Mouse (Mus musculus): ENCODE measurements around the gene Helt. TPM values are rescaled to one million over a fixed set of nuclear protein-coding genes. Genes with fewer than 3 reads are reported as not detected.
A peak's percentile ranks its signal among the peaks of the same experiment; 100 is the strongest.
"Not testable (repeated sequence)": the region's sequence is repeated elsewhere in the genome, so short reads cannot be mapped to it uniquely, and the experiment has no call there.

Gene Helt
- total and polyA plus RNA-seq, 2 experiments from 2014 or later: 0.81 to 0.90 TPM

DNA sequence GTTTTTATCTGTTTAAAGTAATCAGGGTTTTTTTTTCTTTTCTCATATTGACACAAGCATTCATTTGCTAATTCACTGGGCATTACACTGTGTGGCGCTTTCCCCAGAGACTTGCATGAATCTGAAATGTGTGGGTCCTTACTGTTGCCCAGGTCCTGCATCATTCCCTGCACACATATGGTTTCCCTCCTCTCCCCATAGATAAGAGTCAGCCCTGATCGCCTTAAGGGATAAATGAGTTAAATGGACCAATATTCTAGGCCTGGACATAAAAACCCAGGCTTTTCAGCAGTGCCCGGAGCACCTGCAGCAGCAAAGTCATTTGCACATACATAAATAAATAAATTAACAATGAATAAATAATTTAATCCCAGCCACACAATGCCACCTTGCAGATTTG lies 24.3 kb downstream of the Helt start:
- H3K4me1 ChIP-seq (ENCODE audit: insufficient read depth): no peaks in the 10 kb centered on the region
- H3K36me3 ChIP-seq (ENCODE audit: insufficient read depth): no peaks in the 10 kb centered on the region
- WGBS: 29% methylated on average over 3 of the region's 3 CpGs
- no peaks in the 10 kb centered on the region for H3K27me3 ChIP-seq (ENCODE audit: insufficient read depth, low read length)
- H3K27ac ChIP-seq (ENCODE audit: low read depth, low read length): no peak overlapping the region
- TF ChIP-seq CTCF (IDR thresholded peaks at IDR 0.05; ENCODE audit: low read depth): no peak
- H3K9ac ChIP-seq: no peak overlapping the region
- no peak for ATAC-seq
- no peak overlapping the region for H3K4me3 ChIP-seq (ENCODE audit: low read depth, low read length)
- H3K9me3 ChIP-seq (ENCODE audit: low read length): no peaks in the 10 kb centered on the region
- no peak overlapping the region for H3K4me2 ChIP-seq (ENCODE audit: low read depth)
- DNase-seq: no peak

DNA sequence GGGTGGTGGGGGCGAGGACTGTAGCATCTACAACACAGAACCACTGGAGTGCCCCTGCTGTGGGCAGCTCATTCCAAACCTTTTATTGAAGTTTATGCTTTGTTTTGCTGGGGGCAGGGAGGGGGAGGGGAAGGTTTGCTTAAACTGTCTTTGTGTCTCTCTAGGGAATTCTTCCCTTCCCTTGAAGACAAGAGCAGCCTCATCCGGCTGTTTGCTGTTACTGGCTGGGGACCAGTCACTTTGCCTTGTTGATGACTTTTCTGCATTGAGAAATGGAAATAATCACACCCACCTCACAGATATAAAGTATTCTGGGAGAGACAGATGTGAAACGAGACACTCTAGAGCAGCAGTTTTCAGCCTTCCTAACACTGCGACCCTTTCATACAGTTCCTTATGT lies 27.7 kb downstream of the Helt start:
- H3K4me3 ChIP-seq (ENCODE audit: low read depth, low read length): no peak overlapping the region
- H3K9me3 ChIP-seq (ENCODE audit: low read length): no peaks in the 10 kb centered on the region
- H3K27ac ChIP-seq (ENCODE audit: low read depth, low read length): no peak overlapping the region
- no peaks in the 10 kb centered on the region for H3K36me3 ChIP-seq (ENCODE audit: insufficient read depth)
- DNase-seq (no peak), ATAC-seq (no peak)
- 49% methylated on average over 4 of the region's 4 CpGs for WGBS
- no peak overlapping the region for H3K4me2 ChIP-seq (ENCODE audit: low read depth)
- TF ChIP-seq CTCF (IDR thresholded peaks at IDR 0.05; ENCODE audit: low read depth): no peak
- no peak overlapping the region for H3K9ac ChIP-seq
- no peaks in the 10 kb centered on the region for H3K27me3 ChIP-seq (ENCODE audit: insufficient read depth, low read length)
- no peaks in the 10 kb centered on the region for H3K4me1 ChIP-seq (ENCODE audit: insufficient read depth)

DNA sequence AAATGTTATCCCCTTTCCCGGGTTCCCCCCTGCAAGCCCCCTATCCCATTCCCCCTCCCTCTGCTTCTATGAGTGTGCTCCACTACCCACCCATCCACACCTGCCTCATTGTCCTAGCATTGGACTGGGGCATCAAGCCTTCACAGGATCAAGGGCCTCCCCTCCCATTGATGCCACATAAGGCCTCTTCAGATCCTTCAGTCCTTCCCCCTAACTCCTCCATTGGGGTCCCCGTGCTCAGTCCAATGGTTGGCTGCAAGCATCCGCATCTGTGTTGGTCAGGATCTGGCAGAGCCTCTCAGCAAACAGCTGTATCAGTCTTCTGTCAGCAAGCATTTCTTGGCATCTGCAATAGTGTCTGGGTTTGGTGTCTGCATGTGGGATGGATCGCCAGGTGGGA lies 30.3 kb downstream of the Helt start:
- WGBS: 90% methylated on average over 4 of the region's 4 CpGs
- H3K36me3 ChIP-seq (ENCODE audit: insufficient read depth); H3K27ac ChIP-seq (ENCODE audit: low read depth, low read length); H3K4me1 ChIP-seq (ENCODE audit: insufficient read depth); H3K27me3 ChIP-seq (ENCODE audit: insufficient read depth, low read length); H3K9me3 ChIP-seq (ENCODE audit: low read length); DNase-seq; H3K4me2 ChIP-seq (ENCODE audit: low read depth); H3K9ac ChIP-seq; ATAC-seq; H3K4me3 ChIP-seq (ENCODE audit: low read depth, low read length): not testable (repeated sequence)

DNA sequence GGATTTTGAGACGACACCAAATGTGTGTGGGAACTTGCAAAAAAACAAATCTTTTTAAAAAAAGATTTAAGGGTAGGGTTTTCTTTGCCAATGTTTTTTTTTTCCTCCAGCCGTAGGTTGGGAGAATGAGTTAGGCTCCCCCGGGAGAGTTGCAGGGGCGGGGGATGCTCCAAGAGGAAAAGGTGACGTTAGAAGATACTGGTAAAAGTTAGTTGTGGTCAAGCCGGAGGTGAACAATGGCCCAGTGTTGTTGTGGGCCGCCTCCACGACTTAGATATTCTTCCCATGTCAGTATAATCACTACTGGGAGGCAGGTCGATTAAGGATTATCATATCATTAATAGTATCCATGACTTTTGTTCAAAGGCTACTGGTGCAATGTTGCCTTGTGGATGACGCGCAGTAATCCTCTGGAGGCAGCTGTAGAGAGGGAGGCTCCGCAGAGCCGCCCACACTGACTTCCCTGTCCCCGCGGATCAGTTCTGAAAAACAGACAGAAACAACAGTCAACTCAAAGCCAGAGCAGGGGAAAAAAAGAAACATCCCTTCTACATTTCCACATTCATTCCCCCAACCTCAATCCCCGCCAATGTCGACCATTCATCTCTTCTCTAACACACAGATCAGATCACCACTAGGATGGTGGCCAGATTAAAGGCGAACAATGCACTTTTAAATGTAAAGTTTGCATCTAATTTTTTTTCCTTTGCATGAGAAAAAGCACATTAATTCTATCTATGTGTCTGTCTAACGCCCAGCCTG lies 36.4 kb downstream of the Helt start:
- WGBS: 21% methylated on average over 19 of the region's 19 CpGs
- no peak for DNase-seq
- ATAC-seq: no peak
- H3K27me3 ChIP-seq (ENCODE audit: insufficient read depth, low read length): no peaks in the 10 kb centered on the region
- H3K27ac ChIP-seq (ENCODE audit: low read depth, low read length): no peak overlapping the region
- no peaks in the 10 kb centered on the region for H3K36me3 ChIP-seq (ENCODE audit: insufficient read depth)
- H3K9me3 ChIP-seq (ENCODE audit: low read length): no peaks in the 10 kb centered on the region
- H3K4me3 ChIP-seq (ENCODE audit: low read depth, low read length): no peak overlapping the region
- H3K4me1 ChIP-seq (ENCODE audit: insufficient read depth): no peaks in the 10 kb centered on the region
- no peak overlapping the region for H3K9ac ChIP-seq
- H3K4me2 ChIP-seq (ENCODE audit: low read depth): no peak overlapping the region
- no peak for TF ChIP-seq CTCF (IDR thresholded peaks at IDR 0.05; ENCODE audit: low read depth)

DNA sequence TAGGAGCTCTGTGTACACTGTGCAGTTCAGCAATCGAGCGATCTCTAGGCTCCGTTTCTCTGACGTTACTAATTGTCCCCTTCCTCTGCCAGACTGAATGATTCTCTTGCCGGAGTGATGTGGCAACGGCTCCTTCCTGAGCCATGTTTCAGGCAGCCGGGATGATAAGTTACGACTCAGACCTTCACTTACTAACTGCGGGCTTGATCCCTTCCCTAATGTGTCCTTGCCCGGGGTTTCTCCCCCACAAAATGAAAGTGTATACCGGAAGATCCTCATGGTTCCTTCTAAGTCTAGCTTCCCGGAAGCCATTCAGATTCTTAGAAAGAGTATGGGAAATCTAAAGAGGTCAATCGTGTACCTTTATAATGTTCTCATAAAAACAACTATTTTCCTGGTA lies 42.0 kb downstream of the Helt start:
- Histone ChIP-seq H3K4me3 (ENCODE audit: low read depth, low read length) (no peak overlapping the region), H3K9me3 (ENCODE audit: low read length) (no peaks in the 10 kb centered on the region), H3K4me2 (ENCODE audit: low read depth) (no peak overlapping the region; the same call in 1 of the 2 replicates), H3K27ac (ENCODE audit: low read depth, low read length) (no peak overlapping the region), H3K4me1 (ENCODE audit: insufficient read depth) (no peaks in the 10 kb centered on the region), H3K9ac (no peak overlapping the region), H3K36me3 (ENCODE audit: insufficient read depth) (no peaks in the 10 kb centered on the region), H3K27me3 (ENCODE audit: insufficient read depth, low read length) (no peaks in the 10 kb centered on the region)
- ATAC-seq (no peak), DNase-seq (no peak)
- WGBS: 68% methylated on average over 13 of the region's 13 CpGs
- no peak for TF ChIP-seq CTCF (IDR thresholded peaks at IDR 0.05; ENCODE audit: low read depth)

DNA sequence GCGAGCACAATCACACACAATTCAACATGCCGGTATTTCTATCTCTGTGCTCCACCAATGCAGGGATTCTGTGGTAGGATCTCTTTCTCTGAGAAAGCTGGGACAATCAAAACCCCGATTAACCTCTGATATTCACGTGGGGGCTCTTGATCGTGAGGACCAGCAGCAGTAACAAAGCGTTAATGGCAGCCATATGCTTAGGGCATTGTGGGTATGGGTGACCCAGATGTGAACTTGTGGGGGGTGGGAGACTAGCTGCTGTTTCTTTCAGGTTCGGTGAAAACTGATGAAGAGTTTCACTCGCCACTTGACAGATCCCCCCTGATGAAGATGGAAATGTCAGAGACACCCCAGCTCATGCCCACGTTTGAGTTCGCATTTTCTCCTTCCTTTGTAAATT lies 42.9 kb downstream of the Helt start:
- H3K4me1 ChIP-seq (ENCODE audit: insufficient read depth): no peaks in the 10 kb centered on the region
- no peaks in the 10 kb centered on the region for H3K36me3 ChIP-seq (ENCODE audit: insufficient read depth)
- no peak for TF ChIP-seq CTCF (IDR thresholded peaks at IDR 0.05; ENCODE audit: low read depth)
- no peak overlapping the region for H3K4me3 ChIP-seq (ENCODE audit: low read depth, low read length)
- no peak overlapping the region for H3K27ac ChIP-seq (ENCODE audit: low read depth, low read length)
- DNase-seq (no peak), ATAC-seq (no peak)
- no peaks in the 10 kb centered on the region for H3K9me3 ChIP-seq (ENCODE audit: low read length)
- H3K4me2 ChIP-seq (ENCODE audit: low read depth): peak overlapping the region; percentile 18
- H3K27me3 ChIP-seq (ENCODE audit: insufficient read depth, low read length): no peaks in the 10 kb centered on the region
- H3K9ac ChIP-seq: no peak overlapping the region
- WGBS: 28% methylated on average over 10 of the region's 10 CpGs

DNA sequence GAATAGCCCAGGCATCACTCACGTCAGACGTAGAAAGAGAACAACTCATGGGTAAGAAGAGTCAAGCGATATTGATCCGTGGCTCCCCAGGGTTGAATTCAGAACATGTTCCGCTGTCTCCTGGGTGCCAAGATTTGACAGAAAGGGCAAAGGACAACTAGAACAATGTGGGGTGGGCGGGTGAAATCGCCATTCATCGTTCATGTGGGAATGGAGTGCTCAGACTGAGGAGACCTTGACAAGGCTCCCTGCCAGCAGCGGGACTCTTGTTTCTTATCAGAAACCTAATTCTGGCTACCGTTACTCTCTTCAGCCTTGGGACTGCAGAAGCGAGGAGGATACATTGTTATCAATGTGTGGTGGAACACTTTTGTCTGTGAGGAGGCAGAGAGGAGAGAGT lies 48.1 kb downstream of the Helt start:
- no peak overlapping the region for H3K27ac ChIP-seq (ENCODE audit: low read depth, low read length)
- H3K4me3 ChIP-seq (ENCODE audit: low read depth, low read length): no peak overlapping the region
- no peak overlapping the region for H3K9ac ChIP-seq
- H3K36me3 ChIP-seq (ENCODE audit: insufficient read depth): no peaks in the 10 kb centered on the region
- DNase-seq: no peak
- 38% methylated on average over 11 of the region's 11 CpGs for WGBS
- H3K9me3 ChIP-seq (ENCODE audit: low read length): no peaks in the 10 kb centered on the region
- no peaks in the 10 kb centered on the region for H3K27me3 ChIP-seq (ENCODE audit: insufficient read depth, low read length)
- H3K4me2 ChIP-seq (ENCODE audit: low read depth): no peak overlapping the region
- no peak for ATAC-seq
- H3K4me1 ChIP-seq (ENCODE audit: insufficient read depth): no peaks in the 10 kb centered on the region
- TF ChIP-seq CTCF (IDR thresholded peaks at IDR 0.05; ENCODE audit: low read depth): no peak

Measured in forebrain, postnatal 0 days (tissue).